Mouse (Mus musculus): ENCODE results near the gene Wdr6. TPM values are rescaled to one million over a fixed set of nuclear protein-coding genes. Genes with fewer than 3 reads are reported as not detected.

The Wdr6 gene
- total RNA-seq (2023): 1 to 10 TPM; 5.9 to 6.6 TPM

DNA sequence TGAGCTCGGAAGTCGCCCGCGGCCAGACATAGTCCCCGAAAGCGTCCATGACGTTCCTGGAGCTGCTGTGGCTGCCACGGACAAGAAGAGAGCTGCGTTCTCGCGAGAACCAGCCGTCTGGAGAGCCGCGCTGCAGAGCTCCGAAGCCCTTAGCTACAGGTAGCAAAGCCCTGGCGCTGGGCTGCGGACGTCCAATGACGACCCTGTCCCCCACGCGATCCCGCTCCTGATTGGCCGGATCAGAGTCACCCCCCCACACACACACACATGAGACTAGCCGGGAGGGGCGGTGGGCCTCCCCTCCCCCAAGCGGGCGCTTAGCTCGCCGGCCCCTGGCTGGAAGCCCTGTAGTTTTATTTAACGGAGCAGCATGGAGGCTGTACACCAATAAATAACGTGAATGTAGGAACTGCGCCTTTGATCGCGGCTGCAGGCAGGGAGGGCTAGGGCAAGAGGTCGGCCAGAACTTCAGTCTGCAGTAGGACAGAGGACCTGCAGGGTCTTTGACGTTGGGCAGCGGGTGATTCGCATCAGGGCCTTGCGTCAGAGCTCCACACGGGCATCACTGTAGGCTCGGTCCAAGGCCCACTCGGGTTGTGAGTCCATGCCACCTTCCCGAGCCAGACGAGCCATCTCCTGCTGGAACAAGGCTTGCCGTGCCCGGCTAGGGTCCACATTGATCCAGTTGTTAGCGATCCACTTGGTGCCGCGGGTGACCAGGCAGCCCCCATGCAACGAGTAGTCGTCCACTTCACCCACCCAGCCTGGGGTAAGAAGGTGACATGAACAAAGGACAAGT, at the start of gene Wdr6:
Wdr6 (minus strand) TSS at position 195 of the 799 bp plus-strand sequence.

GRCm38 (mm10) chr9:108596998-108597764, 18.6 kb upstream of the Wdr6 start, which contains the start of gene P4htm:
Gene P4htm, minus strand, starts transcription at chr9:108597667.

DNA sequence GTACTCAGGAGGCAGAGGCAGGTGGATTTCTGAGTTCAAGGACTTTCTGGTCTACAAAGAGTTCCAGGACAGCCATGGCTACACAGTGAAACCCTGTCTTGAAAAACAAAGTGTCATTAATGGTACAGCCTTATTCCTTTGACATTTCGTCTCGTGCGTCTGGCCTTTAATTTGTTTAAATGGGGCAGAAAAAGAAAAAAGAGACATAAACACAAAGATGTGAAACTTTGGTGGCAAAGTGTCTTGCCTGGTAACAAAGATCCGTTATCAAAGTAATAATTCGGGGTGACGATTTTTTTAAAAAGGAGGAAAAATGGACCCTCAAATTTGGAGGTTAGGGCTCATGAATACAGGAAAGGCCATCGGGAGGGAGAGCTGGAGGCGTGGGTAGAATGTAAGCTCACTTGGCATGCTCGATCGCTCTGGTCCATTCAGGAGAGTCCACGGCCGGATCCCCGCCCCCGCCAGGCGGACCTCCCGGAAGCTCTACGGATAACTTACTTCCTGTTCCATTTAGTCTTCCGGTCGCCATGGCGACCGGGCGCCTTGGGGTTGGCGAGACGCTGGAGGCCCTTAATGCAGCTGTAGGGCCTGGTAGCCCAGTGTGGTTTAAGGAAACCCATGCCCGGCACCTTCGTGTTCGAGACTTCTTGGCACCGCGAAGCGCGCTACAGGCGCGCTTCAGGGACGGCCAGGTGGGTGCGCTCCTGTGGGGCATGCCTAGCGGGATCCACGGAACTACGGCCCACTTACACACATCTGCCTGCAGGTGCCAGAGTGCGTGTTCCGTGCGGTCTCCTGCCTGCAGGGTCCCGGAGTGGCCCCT, 8.9 kb downstream of the Wdr6 start, which contains the start of gene Dalrd3:
Dalrd3 (plus strand) TSS at position 506 of the 826 bp plus-strand sequence.

DNA sequence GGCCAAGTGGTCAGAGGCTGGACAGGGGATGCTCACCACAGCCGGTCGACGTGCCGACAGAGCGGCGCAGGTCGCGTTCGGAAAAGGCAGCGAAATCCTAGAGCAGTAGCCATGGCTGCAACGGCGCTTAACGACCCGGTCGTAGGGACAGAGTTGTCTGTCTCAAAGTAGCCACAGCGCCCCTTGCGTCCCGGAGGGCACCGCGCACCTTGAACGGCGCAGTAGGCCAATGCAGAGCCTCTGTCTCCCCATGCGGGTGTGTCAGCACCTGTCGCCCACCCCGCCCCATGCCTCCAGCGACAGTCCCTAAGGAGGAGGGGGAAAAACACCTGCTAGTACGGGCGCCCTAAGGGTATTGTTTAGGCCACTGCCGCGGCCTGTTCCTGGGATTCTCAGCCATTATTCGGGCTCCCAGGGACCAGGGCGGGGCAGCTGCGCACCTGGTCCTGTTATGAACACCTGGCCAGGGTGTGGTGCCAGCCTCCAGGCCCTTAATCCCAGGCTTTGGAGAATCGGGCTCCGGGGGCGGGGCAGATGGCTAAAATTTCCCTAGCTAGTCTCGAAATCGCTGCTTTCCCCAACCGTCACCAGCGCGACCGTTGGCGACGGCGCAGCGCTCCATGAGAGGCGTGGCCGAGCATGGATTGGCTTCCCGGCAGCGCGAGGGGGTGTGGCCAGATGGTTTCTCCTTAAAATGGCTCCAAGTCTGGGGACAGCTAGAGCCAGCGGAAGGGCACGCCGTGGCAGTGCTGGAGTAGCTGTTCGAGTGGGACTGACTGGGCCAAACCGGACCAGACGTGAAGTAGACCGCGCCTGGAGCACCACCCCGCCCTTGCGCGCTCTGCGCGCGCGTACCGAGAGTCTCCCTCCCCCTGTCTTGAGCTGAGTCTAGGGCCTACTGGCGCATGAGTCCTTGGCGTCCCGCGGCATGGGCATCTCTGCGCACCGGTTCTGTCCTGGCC, 11.4 kb downstream of the Wdr6 start, which contains the start of gene Ndufaf3:
Ndufaf3 (minus strand) TSS at position 620 of the 962 bp plus-strand sequence.

GRCm38 (mm10) chr9:108560227-108560841, 18.2 kb downstream of the Wdr6 start, which contains the start of gene Impdh2:
Gene Impdh2, plus strand, starts transcription at chr9:108560286.

Other genes with a start within 250 kb of the Wdr6 start
- gene Gpx1, start 239.8 kb downstream of the Wdr6 start, total RNA-seq (2023): 1,000 to 10,000 TPM; 1,372 to 1,471 TPM
- 100 to 1,000 TPM; 119 to 129 TPM for gene Usp4, start 230.9 kb downstream of the Wdr6 start, total RNA-seq (2023)
- gene 1700102P08Rik, start 185.9 kb downstream of the Wdr6 start, total RNA-seq (2023): 1 to 10 TPM; 1.6 to 2.5 TPM
- not detected for gene Ccdc36, start 150.3 kb downstream of the Wdr6 start, total RNA-seq (2023)
- gene BC048562, start 142.3 kb downstream of the Wdr6 start, total RNA-seq (2023): not detected
- 10 to 100 TPM; 11.6 to 14.8 TPM for gene Ccdc71, start 118.2 kb downstream of the Wdr6 start, total RNA-seq (2023)
- gene Klhdc8b, start 117.2 kb downstream of the Wdr6 start, total RNA-seq (2023): 1 to 10 TPM; 2.1 to 2.2 TPM
- 1 to 10 TPM in 1 of 2 experiments, under 1 TPM in 1; 0.96 to 1.7 TPM for gene Lamb2, start 99.0 kb downstream of the Wdr6 start, total RNA-seq (2023)
- gene Usp19, start 88.1 kb downstream of the Wdr6 start, total RNA-seq (2023): 100 to 1,000 TPM; 123 to 147 TPM
- 100 to 1,000 TPM; 107 to 126 TPM for gene Qars, start 71.0 kb downstream of the Wdr6 start, total RNA-seq (2023)
- 10 to 100 TPM; 82.5 to 91.3 TPM for gene Qrich1, start 61.9 kb downstream of the Wdr6 start, total RNA-seq (2023)
- gene Impdh2, start 18.5 kb downstream of the Wdr6 start, total RNA-seq (2023): 100 to 1,000 TPM; 102 to 111 TPM
- gene Ndufaf3, start 11.3 kb downstream of the Wdr6 start, total RNA-seq (2023): 10 to 100 TPM; 21.8 to 22.4 TPM
- 10 to 100 TPM; 24.9 to 27.7 TPM for gene Dalrd3, start 8.9 kb downstream of the Wdr6 start, total RNA-seq (2023)
- gene P4htm, start 18.9 kb upstream of the Wdr6 start, total RNA-seq (2023): 1 to 10 TPM in 1 of 2 experiments, under 1 TPM in 1; 0.48 to 1.1 TPM
- 10 to 100 TPM; 67.0 to 74.0 TPM for gene Arih2, start 70.6 kb upstream of the Wdr6 start, total RNA-seq (2023)
- gene Slc25a20, start 83.3 kb upstream of the Wdr6 start, total RNA-seq (2023): 10 to 100 TPM; 19.1 to 22.3 TPM
- gene Prkar2a, start 110.6 kb upstream of the Wdr6 start, total RNA-seq (2023): 10 to 100 TPM; 13.0 to 16.8 TPM
- gene Ip6k2, start 205.1 kb upstream of the Wdr6 start, total RNA-seq (2023): 10 to 100 TPM; 31.3 to 35.9 TPM
- gene Nckipsd, start 229.6 kb upstream of the Wdr6 start, total RNA-seq (2023): 1 to 10 TPM; 7.8 TPM
- gene Celsr3, start 247.6 kb upstream of the Wdr6 start, total RNA-seq (2023): 10 to 100 TPM; 38.5 to 52.8 TPM